Mouse (Mus musculus) limb, embryonic 11.5 days (tissue): ENCODE data around the gene Ddhd1. TPM values are rescaled to one million over a fixed set of nuclear protein-coding genes. Genes with fewer than 3 reads are reported as not detected.

Source experiments
- ATAC-seq: fragments of 200-750 bp; cut with Nextera tagmentation; 2 replicates; pipeline ENCODE4 v1.8.0; 2017; ENCODE audit warnings: low read depth; ENCODE audit not compliant: insufficient number of reproducible peaks, low FRiP score, low TSS enrichment
- DNase-seq: peaks from one replicate; pipeline ENCODE4 v3.0.0-alpha.2; 2015; ENCODE audit warnings: low spot score
- H3K27ac ChIP-seq: fragments of 300-500 bp; sonication (generic); replicated peaks from 2 replicates; pipeline ENCODE4 v1.5.1; 2014; ENCODE audit warnings: low read depth, mild to moderate bottlenecking, low read length
- H3K27me3 ChIP-seq: fragments of 300-500 bp; sonication (generic); 2 replicates; pipeline ENCODE4 v1.6.1; 2014; ENCODE audit warnings: mild to moderate bottlenecking, low read length, mixed read lengths; ENCODE audit not compliant: control insufficient read depth, insufficient read depth
- H3K36me3 ChIP-seq: fragments of 300-500 bp; sonication (generic); 2 replicates; pipeline ENCODE4 v1.6.1; 2014; ENCODE audit warnings: mild to moderate bottlenecking, low read length, moderate library complexity, mixed read lengths; ENCODE audit not compliant: control insufficient read depth, insufficient read depth
- H3K4me1 ChIP-seq: fragments of 300-500 bp; sonication (generic); 2 replicates; pipeline ENCODE4 v1.6.1; 2014; ENCODE audit warnings: low read length, mixed read lengths; ENCODE audit not compliant: control insufficient read depth, insufficient read depth
- H3K4me2 ChIP-seq: fragments of 300-500 bp; sonication (generic); 2 replicates; pipeline ENCODE4 v1.6.1; 2014; ENCODE audit warnings: low read depth, mild to moderate bottlenecking, moderate library complexity; ENCODE audit not compliant: severe bottlenecking
- H3K4me3 ChIP-seq: fragments of 300-500 bp; sonication (generic); 2 replicates; pipeline ENCODE4 v1.5.1; 2014; ENCODE audit warnings: low read depth, low read length
- H3K9ac ChIP-seq: fragments of 300-500 bp; sonication (generic); 2 replicates; pipeline ENCODE4 v1.6.1; 2014; ENCODE audit warnings: mild to moderate bottlenecking, low read length
- H3K9me3 ChIP-seq: fragments of 300-500 bp; sonication (generic); 2 replicates; pipeline ENCODE4 v1.6.1; 2016; ENCODE audit warnings: low read length; ENCODE audit not compliant: control insufficient read depth
- WGBS: fragments of 180-500 bp; shearing (Covaris S2); extraction: QIAGEN DNeasy Blood & Tissue Kit; methylation state at CpG from one replicate; pipeline ENCODE4 v1.1.7; 2014; 5-methylcytosine and 5-hydroxymethylcytosine counted together
- polyA plus RNA-seq: library from polyadenylated mRNA; unstranded; fragments of >200 nt; fragmentation: Nextera tagmentation; extraction: Ambion mirVana; gene quantifications from 2 replicates; pipeline ENCODE4 v1.2.1, GENCODE M21; 2014

Gene Ddhd1
- polyA plus RNA-seq, 1 experiment from 2014 or later: 7.9 TPM

GRCm38 (mm10) chr14:45648999-45649818 is 8.7 kb downstream of the Ddhd1 start:
- Histone ChIP-seq H3K27ac (no peak overlapping the region), H3K4me2 (no peak overlapping the region)

GRCm38 (mm10) chr14:45648144-45648543 is 9.8 kb downstream of the Ddhd1 start:
- DNase-seq (no peak), ATAC-seq (no peak)
- Histone ChIP-seq H3K36me3 (no peaks in the 10 kb centered on the region), H3K9ac (no peak overlapping the region), H3K27me3 (no peaks in the 10 kb centered on the region), H3K27ac (no peak overlapping the region), H3K4me2 (no peak overlapping the region), H3K4me1 (no peaks in the 10 kb centered on the region), H3K9me3 (no peaks in the 10 kb centered on the region), H3K4me3 (no peak overlapping the region)
- WGBS: 84% methylated on average over 3 of the region's 3 CpGs

More at GRCm38 (mm10) chr14:45648999-45649818, 8.7 kb downstream of the Ddhd1 start:
- Histone ChIP-seq H3K36me3 (no peaks in the 10 kb centered on the region), H3K4me3 (no peak overlapping the region), H3K9ac (no peak overlapping the region), H3K27me3 (no peaks in the 10 kb centered on the region), H3K4me1 (no peaks in the 10 kb centered on the region), H3K9me3 (no peaks in the 10 kb centered on the region)
- ATAC-seq (no peak), DNase-seq (no peak)
- WGBS: 64% methylated on average over 11 of the region's 11 CpGs

GRCm38 (mm10) chr14:45647632-45648031 is 10.3 kb downstream of the Ddhd1 start:
- H3K36me3 ChIP-seq: no peaks in the 10 kb centered on the region
- no peak for DNase-seq
- no peak for ATAC-seq
- no peak overlapping the region for H3K27ac ChIP-seq
- no peak overlapping the region for H3K9ac ChIP-seq
- no peaks in the 10 kb centered on the region for H3K9me3 ChIP-seq
- no peak overlapping the region for H3K4me2 ChIP-seq
- H3K27me3 ChIP-seq: no peaks in the 10 kb centered on the region
- H3K4me3 ChIP-seq: no peak overlapping the region
- no peaks in the 10 kb centered on the region for H3K4me1 ChIP-seq
- WGBS: 93% methylated on average over 11 of the region's 11 CpGs

DNA sequence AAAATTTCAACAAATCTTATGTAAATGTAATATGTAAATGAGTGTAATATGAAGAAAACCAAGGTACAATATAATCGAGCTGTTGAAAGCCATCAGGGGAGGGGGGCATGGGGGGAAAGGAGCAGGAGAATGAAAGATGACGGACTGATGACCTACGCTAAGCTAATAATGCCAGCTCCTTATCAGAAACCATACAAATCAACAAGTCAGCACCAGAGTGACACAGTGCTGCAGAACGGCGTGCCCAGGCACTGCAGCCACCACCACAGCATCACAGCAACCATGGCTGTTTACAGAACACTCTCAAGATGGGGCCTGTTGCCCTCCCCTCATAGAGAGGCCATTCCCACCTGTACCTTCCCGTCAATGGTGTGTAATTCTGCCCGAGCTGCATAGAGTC is 10.8 kb downstream of the Ddhd1 start:
- no peaks in the 10 kb centered on the region for H3K36me3 ChIP-seq
- 84% methylated on average over 7 of the region's 7 CpGs for WGBS
- no peak for DNase-seq
- no peaks in the 10 kb centered on the region for H3K4me1 ChIP-seq
- H3K9me3 ChIP-seq: no peaks in the 10 kb centered on the region
- no peaks in the 10 kb centered on the region for H3K27me3 ChIP-seq
- no peak for ATAC-seq
- H3K4me3 ChIP-seq: no peak overlapping the region
- no peak overlapping the region for H3K4me2 ChIP-seq
- no peak overlapping the region for H3K9ac ChIP-seq
- no peak overlapping the region for H3K27ac ChIP-seq

DNA sequence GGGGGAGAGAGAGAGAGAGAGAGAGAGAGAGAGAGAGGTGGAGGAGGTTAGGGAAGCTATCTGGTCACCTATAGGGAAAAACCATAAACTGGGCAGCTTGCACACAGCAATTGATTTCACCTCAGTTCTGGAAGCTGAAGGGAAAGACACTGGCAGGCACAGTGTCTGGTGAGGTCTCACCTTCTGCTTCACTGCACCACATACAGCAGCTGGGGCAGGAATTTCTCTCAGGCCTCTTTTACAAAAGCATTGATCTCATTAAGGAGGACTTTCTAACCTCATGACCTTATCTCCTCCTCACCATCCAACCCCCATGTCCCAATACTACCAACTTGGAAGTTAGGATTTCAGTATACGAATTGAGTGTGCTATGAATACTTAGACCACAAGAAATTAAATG is 13.2 kb downstream of the Ddhd1 start:
- ATAC-seq: no peak
- H3K9me3 ChIP-seq: no peaks in the 10 kb centered on the region
- no peak overlapping the region for H3K4me3 ChIP-seq
- no peak for DNase-seq
- H3K27me3 ChIP-seq: no peaks in the 10 kb centered on the region
- H3K4me1 ChIP-seq: no peaks in the 10 kb centered on the region
- H3K9ac ChIP-seq: no peak overlapping the region
- no peak overlapping the region for H3K4me2 ChIP-seq
- WGBS: 50% methylated on average over 1 of the region's 1 CpGs
- H3K27ac ChIP-seq: no peak overlapping the region
- no peaks in the 10 kb centered on the region for H3K36me3 ChIP-seq

GRCm38 (mm10) chr14:45644202-45644601 is 13.7 kb downstream of the Ddhd1 start:
- H3K36me3 ChIP-seq: no peaks in the 10 kb centered on the region
- DNase-seq: no peak
- 50% methylated on average over 7 of the region's 7 CpGs for WGBS
- no peaks in the 10 kb centered on the region for H3K4me1 ChIP-seq
- H3K4me2 ChIP-seq: no peak overlapping the region
- H3K27ac ChIP-seq: no peak overlapping the region
- no peak overlapping the region for H3K4me3 ChIP-seq
- no peak for ATAC-seq
- no peaks in the 10 kb centered on the region for H3K9me3 ChIP-seq
- no peak overlapping the region for H3K9ac ChIP-seq
- no peaks in the 10 kb centered on the region for H3K27me3 ChIP-seq

- ATAC-seq (no peak), DNase-seq (no peak)
- 51% methylated on average over 3 of the region's 3 CpGs for WGBS
- H3K4me1 ChIP-seq: no peaks in the 10 kb centered on the region
- H3K9ac ChIP-seq: no peak overlapping the region
- no peak overlapping the region for H3K27ac ChIP-seq
- no peak overlapping the region for H3K4me2 ChIP-seq
- H3K36me3 ChIP-seq: no peaks in the 10 kb centered on the region
- H3K27me3 ChIP-seq: no peaks in the 10 kb centered on the region
- H3K4me3 ChIP-seq: no peak overlapping the region
- no peaks in the 10 kb centered on the region for H3K9me3 ChIP-seq
Observed at GRCm38 (mm10) chr14:45643461-45643860, 14.5 kb downstream of the Ddhd1 start.

DNA sequence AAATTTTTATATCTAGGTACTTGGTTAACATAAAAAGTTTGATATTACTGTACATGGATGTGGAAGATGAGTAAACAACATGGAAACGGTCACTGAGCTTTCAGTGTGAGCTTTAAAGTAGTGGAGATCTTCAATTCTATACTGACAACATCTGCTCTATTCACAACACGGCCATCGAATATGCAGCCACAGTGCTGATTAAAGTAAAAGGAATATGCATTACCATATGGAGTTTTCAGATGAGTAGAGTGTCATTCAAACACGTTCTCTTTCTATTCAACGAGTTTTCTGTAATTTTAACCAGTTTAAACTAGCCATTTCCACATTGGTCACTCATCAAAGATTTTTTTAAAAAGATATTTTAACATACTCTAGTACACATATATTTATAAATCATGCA is 15.1 kb downstream of the Ddhd1 start:
- Histone ChIP-seq H3K36me3 (no peaks in the 10 kb centered on the region), H3K9me3 (no peaks in the 10 kb centered on the region), H3K9ac (no peak overlapping the region), H3K4me1 (no peaks in the 10 kb centered on the region), H3K27ac (no peak overlapping the region), H3K27me3 (no peaks in the 10 kb centered on the region), H3K4me3 (no peak overlapping the region), H3K4me2 (no peak overlapping the region)
- no peak for DNase-seq
- no peak for ATAC-seq
- WGBS: 88% methylated on average over 5 of the region's 5 CpGs

DNA sequence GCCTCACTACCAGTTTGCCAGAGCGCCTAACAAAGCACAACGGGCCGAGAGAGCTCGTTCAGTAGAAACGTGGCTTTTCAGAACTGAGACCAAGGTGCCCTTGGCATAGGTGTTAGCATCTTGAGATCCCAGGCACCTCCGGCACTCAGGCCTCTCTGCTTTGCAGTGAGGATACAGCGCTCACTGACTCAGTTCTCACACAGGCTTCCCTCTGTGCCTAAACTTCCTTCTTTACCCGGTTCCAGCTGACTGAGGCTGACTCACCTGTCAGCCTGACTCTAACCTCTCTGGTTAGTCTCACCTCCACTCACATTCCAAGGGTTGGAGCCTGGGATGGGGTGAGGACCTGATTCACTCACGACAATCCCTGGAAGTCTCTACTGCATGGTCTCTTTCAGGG is 15.7 kb downstream of the Ddhd1 start:
- DNase-seq: no peak
- H3K9ac ChIP-seq: no peak overlapping the region
- no peaks in the 10 kb centered on the region for H3K36me3 ChIP-seq
- no peak for ATAC-seq
- no peak overlapping the region for H3K27ac ChIP-seq
- no peaks in the 10 kb centered on the region for H3K9me3 ChIP-seq
- no peaks in the 10 kb centered on the region for H3K4me1 ChIP-seq
- WGBS: 79% methylated on average over 9 of the region's 9 CpGs
- H3K27me3 ChIP-seq: no peaks in the 10 kb centered on the region
- H3K4me3 ChIP-seq: no peak overlapping the region
- no peak overlapping the region for H3K4me2 ChIP-seq
